Mouse (Mus musculus) erythroblast, embryonic 14.5 days (primary cell): ENCODE data around the gene Hivep3.

Experiments used
- GATA1 ChIP-seq: IDR thresholded peaks from 2 replicates; pipeline ENCODE4 v1.6.1; 2012; ENCODE audit warnings: low read length, inconsistent platforms, mixed read lengths
- TAL1 ChIP-seq: IDR thresholded peaks from 3 replicates; pipeline ENCODE4 v1.6.1; 2012; ENCODE audit warnings: low read length, inconsistent platforms, mixed read lengths

DNA sequence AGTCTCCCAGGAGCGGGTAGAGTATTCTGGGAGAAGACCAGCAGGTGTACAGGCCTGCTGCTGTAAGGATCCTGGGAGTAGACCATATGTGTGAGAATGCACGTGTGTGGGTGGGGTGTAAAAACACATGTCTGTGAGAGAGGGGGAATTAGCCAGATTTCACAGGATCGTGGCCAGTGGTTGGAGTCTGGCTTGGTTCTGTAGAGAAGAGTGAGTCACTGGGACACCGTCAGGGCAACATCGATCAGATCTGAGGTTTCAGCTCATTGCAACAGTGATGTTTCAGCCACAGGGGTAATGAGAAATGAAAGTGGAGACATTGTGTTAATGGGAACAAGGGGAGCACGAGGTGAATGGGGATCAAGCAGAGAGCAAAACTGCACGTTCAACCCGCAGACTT, 189.4 kb downstream of the Hivep3 start:
- TF ChIP-seq GATA1, result no peak
- no peak for TF ChIP-seq TAL1
